Mouse (Mus musculus) kidney, adult 18-20 months (tissue): ENCODE measurements around the gene Reps2.

Source experiments
- DNase-seq: peaks from one replicate; pipeline ENCODE4 v3.0.0; 2021

Gene Reps2

GRCm38 (mm10) chrX:162487734-162488133 is 155.7 kb downstream of the Reps2 start:
- DNase-seq: no peak

- DNase-seq: no peak
Measured at GRCm38 (mm10) chrX:162470213-162470612, 173.2 kb downstream of the Reps2 start.

- no peak for DNase-seq
Measured at GRCm38 (mm10) chrX:162462156-162462555, 181.3 kb downstream of the Reps2 start.

- no peak for DNase-seq
Measured at GRCm38 (mm10) chrX:162456445-162456844, 187.0 kb downstream of the Reps2 start.

- DNase-seq: no peak
Measured at GRCm38 (mm10) chrX:162455364-162455763, 188.1 kb downstream of the Reps2 start.

- no peak for DNase-seq
Measured at GRCm38 (mm10) chrX:162453821-162454402, 189.5 kb downstream of the Reps2 start.

- no peak for DNase-seq
Measured at GRCm38 (mm10) chrX:162452642-162453041, 190.8 kb downstream of the Reps2 start.

GRCm38 (mm10) chrX:162447974-162448373 is 195.5 kb downstream of the Reps2 start:
- no peak for DNase-seq

GRCm38 (mm10) chrX:162446678-162447318 is 196.7 kb downstream of the Reps2 start:
- no peak for DNase-seq

- no peak for DNase-seq
Measured at GRCm38 (mm10) chrX:162443387-162443786, 200.1 kb downstream of the Reps2 start.

GRCm38 (mm10) chrX:162442970-162443369 is 200.5 kb downstream of the Reps2 start:
- no peak for DNase-seq

GRCm38 (mm10) chrX:162432776-162433543 is 210.5 kb downstream of the Reps2 start:
- no peak for DNase-seq

GRCm38 (mm10) chrX:162427698-162428097 is 215.8 kb downstream of the Reps2 start:
- DNase-seq: no peak

GRCm38 (mm10) chrX:162419431-162419830 is 224.0 kb downstream of the Reps2 start:
- DNase-seq: no peak

- DNase-seq: no peak
Measured at GRCm38 (mm10) chrX:162413124-162413523, 230.3 kb downstream of the Reps2 start.

GRCm38 (mm10) chrX:162407291-162407690 is 236.2 kb downstream of the Reps2 start:
- DNase-seq: no peak

- DNase-seq: no peak
Measured at GRCm38 (mm10) chrX:162402487-162402886, 241.0 kb downstream of the Reps2 start.

GRCm38 (mm10) chrX:162380730-162381129 is 262.7 kb downstream of the Reps2 start:
- no peak for DNase-seq

- no peak for DNase-seq
Measured at GRCm38 (mm10) chrX:162363206-162363605, 280.2 kb downstream of the Reps2 start.
